Mouse (Mus musculus) kidney, embryonic 15.5 days (tissue): ENCODE data around the gene Fars2. TPM values are rescaled to one million over a fixed set of nuclear protein-coding genes. Genes with fewer than 3 reads are reported as not detected.
A peak's percentile ranks its signal among the peaks of the same experiment; 100 is the strongest.
"Not testable (repeated sequence)": the region's sequence is repeated elsewhere in the genome, so short reads cannot be mapped to it uniquely, and the experiment has no call there.

ENCODE experiments used
- ATAC-seq: fragments of 200-750 bp; cut with Nextera tagmentation; replicated peaks from 2 replicates; pipeline ENCODE4 v1.8.0; 2017; ENCODE audit warnings: moderate TSS enrichment; ENCODE audit not compliant: low FRiP score
- H3K27ac ChIP-seq: fragments of 300-500 bp; sonication (generic); 2 replicates; pipeline ENCODE4 v1.5.1; 2015; ENCODE audit warnings: mild to moderate bottlenecking, inconsistent platforms
- H3K27me3 ChIP-seq: fragments of 300-500 bp; sonication (generic); 2 replicates; pipeline ENCODE4 v1.6.1; 2015; ENCODE audit warnings: inconsistent platforms
- H3K36me3 ChIP-seq: fragments of 300-500 bp; sonication (generic); 2 replicates; pipeline ENCODE4 v1.6.1; 2015; ENCODE audit warnings: inconsistent platforms
- H3K4me1 ChIP-seq: fragments of 300-500 bp; sonication (generic); 2 replicates; pipeline ENCODE4 v1.6.1; 2015; ENCODE audit warnings: inconsistent platforms
- H3K4me2 ChIP-seq: fragments of 300-500 bp; sonication (generic); 2 replicates; pipeline ENCODE4 v1.6.1; 2015; ENCODE audit warnings: moderate library complexity, mild to moderate bottlenecking, inconsistent platforms
- H3K4me3 ChIP-seq: fragments of 300-500 bp; sonication (generic); replicated peaks from 2 replicates; pipeline ENCODE4 v1.5.1; 2015; ENCODE audit warnings: mild to moderate bottlenecking, inconsistent platforms
- H3K9ac ChIP-seq: fragments of 300-500 bp; sonication (generic); 2 replicates; pipeline ENCODE4 v1.6.1; 2015; ENCODE audit warnings: mild to moderate bottlenecking, inconsistent platforms
- H3K9me3 ChIP-seq: fragments of 300-500 bp; sonication (generic); replicated peaks from 2 replicates; pipeline ENCODE4 v1.6.1; 2016; ENCODE audit warnings: inconsistent platforms
- WGBS: fragments of 180-500 bp; shearing (Covaris S2); methylation state at CpG from one replicate; pipeline ENCODE4 v1.1.7; 2015; ENCODE audit warnings: mixed read lengths; 5-methylcytosine and 5-hydroxymethylcytosine counted together
- polyA plus RNA-seq: library from polyadenylated mRNA; unstranded; fragments of >200 nt; fragmentation: Nextera tagmentation; extraction: Ambion mirVana; gene quantifications from 2 replicates; pipeline ENCODE4 v1.2.1, GENCODE M21; 2015

Fars2 gene
- polyA plus RNA-seq, 1 experiment from 2014 or later: 35.8 TPM

DNA sequence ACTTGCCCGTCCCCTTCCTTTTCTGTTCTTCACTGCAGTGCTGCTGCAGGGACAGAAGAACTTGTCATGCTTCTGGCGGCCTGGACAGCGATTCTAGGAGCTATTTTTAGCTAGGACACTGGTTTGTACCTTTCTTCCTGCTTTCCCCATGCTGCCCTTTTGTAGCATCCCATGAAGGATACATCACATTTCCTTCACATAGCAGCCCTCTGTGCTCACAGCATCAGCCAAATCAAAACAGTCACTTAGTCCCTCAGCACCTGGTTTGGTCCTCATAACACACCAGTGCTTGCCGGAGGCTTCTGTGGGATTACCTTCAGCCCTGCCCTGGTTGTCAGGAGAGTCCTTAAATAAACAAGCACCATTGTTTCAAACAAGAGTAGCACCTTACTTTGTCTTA, 299.3 kb downstream of the Fars2 start:
- no peak for ATAC-seq
- 77% methylated on average over 4 of the region's 4 CpGs for WGBS

DNA sequence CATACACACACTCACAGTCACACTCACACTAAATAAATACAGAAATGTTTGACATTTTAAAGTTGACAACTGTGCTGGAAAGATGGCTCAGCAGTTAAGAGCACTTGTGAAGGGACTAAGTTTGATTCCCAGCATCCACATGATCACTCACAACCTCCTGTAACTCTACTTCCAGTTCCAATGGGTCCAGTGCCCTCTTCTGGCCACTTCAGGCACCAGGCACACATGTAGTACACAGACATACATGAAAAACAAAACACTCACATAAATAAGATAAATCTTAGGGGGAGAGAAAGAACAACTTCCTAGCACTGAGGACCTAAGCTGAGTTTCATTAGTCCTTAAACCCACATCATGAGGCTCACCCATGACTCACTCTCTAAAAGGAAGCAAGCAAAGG, 302.1 kb downstream of the Fars2 start:
- no peaks in the 10 kb centered on the region for H3K27me3 ChIP-seq
- no peak for ATAC-seq
- no peaks in the 10 kb centered on the region for H3K36me3 ChIP-seq
- no peaks in the 10 kb centered on the region for H3K9me3 ChIP-seq
- no peak overlapping the region for H3K4me3 ChIP-seq
- H3K4me1 ChIP-seq: no peaks in the 10 kb centered on the region
- H3K4me2 ChIP-seq: no peak overlapping the region
- no peak overlapping the region for H3K27ac ChIP-seq
- no peak overlapping the region for H3K9ac ChIP-seq

More for the DNA sequence above, 299.3 kb downstream of the Fars2 start:
- Histone ChIP-seq H3K4me1 (no peaks in the 10 kb centered on the region), H3K9me3 (no peaks in the 10 kb centered on the region), H3K4me2 (no peak overlapping the region), H3K4me3 (no peak overlapping the region), H3K9ac (no peak overlapping the region), H3K36me3 (no peaks in the 10 kb centered on the region), H3K27ac (no peak overlapping the region), H3K27me3 (no peaks in the 10 kb centered on the region)

- ATAC-seq: no peak
- H3K9ac ChIP-seq: no peak overlapping the region
- H3K4me1 ChIP-seq: peaks cover 12% of the 10 kb centered on the region
- H3K4me3 ChIP-seq: no peak overlapping the region
- no peaks in the 10 kb centered on the region for H3K36me3 ChIP-seq
- WGBS: 59% methylated on average over 3 of the region's 3 CpGs
- H3K27ac ChIP-seq: no peak overlapping the region
- H3K9me3 ChIP-seq: no peaks in the 10 kb centered on the region
- H3K27me3 ChIP-seq: no peaks in the 10 kb centered on the region
- no peak overlapping the region for H3K4me2 ChIP-seq
Observed at GRCm38 (mm10) chr13:36422446-36422845, 305.2 kb downstream of the Fars2 start.

DNA sequence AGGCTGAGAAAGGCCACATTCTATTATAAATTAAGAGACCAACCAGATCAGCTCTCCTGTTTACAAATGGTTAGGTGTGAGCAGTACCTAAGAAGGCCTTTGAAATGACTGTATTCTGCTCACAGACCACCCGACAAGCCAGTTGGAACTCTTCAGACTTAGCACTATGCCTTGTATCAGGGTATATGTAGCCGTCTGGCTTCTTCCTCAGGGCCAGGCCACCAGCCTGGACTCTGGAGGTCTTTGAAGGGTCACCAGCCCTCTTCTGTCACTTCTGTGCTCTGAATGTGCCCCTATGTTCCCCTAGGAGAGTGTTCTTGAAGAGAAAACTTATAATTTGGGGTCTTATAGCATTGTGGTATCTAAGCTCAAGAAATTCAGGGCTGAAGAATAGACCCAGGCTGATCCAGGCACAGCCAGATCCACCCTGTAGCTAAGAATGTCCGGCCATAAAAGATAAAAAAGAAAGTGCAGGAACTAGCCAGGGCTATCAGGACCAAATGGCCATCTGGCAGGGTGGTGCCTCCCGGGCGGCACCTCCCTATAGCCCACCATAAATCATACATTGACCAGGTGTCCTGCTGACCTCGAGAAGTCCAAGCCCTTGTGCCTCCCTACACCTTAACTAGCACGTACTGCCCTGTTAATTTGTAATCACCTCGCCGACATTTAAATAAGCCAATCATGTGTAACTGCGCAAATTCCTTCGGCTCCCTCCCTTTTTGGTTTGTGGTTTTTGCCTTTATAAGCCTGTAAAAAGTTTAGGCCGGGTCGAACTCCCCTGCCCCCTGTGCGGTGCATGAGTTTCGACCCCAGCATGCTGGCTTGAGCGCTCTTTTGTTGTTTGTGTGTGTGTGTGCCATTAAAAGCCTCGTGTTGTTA, 308.9 kb downstream of the Fars2 start:
- peak; percentile 61 for ATAC-seq
- H3K4me3 ChIP-seq, H3K36me3 ChIP-seq, H3K9ac ChIP-seq, H3K27me3 ChIP-seq, H3K9me3 ChIP-seq: not testable (repeated sequence)
- WGBS: 11% methylated on average over 17 of the region's 17 CpGs
- Histone ChIP-seq H3K4me2 (peak overlapping the region; percentile 10; the same call in 1 of the 2 replicates), H3K4me1 (peaks cover 12% of the 10 kb centered on the region), H3K27ac (peak overlapping the region; percentile 81)

- Histone ChIP-seq H3K27ac (no peak overlapping the region), H3K9me3 (no peaks in the 10 kb centered on the region), H3K27me3 (no peaks in the 10 kb centered on the region), H3K4me1 (peaks cover 12% of the 10 kb centered on the region), H3K36me3 (no peaks in the 10 kb centered on the region), H3K9ac (no peak overlapping the region), H3K4me2 (no peak overlapping the region), H3K4me3 (no peak overlapping the region)
- WGBS: 57% methylated on average over 7 of the region's 7 CpGs
- no peak for ATAC-seq
Observed at GRCm38 (mm10) chr13:36429500-36430189, 312.4 kb downstream of the Fars2 start.

DNA sequence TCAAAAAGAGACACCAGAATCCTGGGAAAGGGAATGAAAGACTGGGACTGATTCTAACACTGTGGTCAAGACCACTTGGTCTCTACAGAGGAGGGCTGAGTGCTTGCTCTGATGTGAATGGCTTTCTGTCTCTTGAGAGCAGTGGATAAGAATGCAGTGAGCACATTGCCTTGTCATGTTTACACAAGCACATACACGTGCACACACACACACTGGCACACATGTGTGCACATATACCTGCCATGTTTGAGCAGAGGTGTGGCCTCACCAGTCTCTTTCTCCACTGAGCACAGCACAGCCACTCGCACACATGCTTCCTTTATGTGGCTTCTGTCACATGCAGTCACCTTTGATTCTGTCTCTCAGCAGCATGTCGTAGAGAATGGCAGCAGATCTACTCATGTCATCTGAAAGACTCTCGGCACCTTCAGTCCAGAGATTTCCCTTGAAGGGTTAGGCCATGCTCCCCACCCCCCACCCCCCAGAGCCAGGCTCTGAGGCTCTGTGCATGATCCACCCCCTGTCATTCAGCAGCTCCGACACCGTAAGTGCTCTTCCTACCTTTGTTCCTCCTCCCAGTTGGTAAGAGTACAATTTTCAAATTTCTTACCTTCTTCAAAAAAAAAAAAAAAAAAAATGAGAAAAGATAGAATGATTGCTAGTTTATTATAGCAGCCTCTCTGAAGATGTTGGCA, 313.4 kb downstream of the Fars2 start:
- Histone ChIP-seq H3K36me3 (no peaks in the 10 kb centered on the region), H3K9ac (no peak overlapping the region), H3K9me3 (no peaks in the 10 kb centered on the region), H3K4me3 (no peak overlapping the region), H3K4me2 (no peak overlapping the region), H3K27ac (no peak overlapping the region), H3K27me3 (no peaks in the 10 kb centered on the region), H3K4me1 (peaks cover 8% of the 10 kb centered on the region)
- no peak for ATAC-seq
- WGBS: 60% methylated on average over 6 of the region's 6 CpGs

GRCm38 (mm10) chr13:36431974-36432518, 314.8 kb downstream of the Fars2 start:
- Histone ChIP-seq H3K36me3 (no peaks in the 10 kb centered on the region), H3K4me2 (no peak overlapping the region), H3K9me3 (no peaks in the 10 kb centered on the region), H3K4me3 (no peak overlapping the region), H3K27ac (no peak overlapping the region), H3K9ac (no peak overlapping the region), H3K4me1 (no peaks in the 10 kb centered on the region), H3K27me3 (no peaks in the 10 kb centered on the region)
- 82% methylated on average over 8 of the region's 8 CpGs for WGBS
- ATAC-seq: no peak

DNA sequence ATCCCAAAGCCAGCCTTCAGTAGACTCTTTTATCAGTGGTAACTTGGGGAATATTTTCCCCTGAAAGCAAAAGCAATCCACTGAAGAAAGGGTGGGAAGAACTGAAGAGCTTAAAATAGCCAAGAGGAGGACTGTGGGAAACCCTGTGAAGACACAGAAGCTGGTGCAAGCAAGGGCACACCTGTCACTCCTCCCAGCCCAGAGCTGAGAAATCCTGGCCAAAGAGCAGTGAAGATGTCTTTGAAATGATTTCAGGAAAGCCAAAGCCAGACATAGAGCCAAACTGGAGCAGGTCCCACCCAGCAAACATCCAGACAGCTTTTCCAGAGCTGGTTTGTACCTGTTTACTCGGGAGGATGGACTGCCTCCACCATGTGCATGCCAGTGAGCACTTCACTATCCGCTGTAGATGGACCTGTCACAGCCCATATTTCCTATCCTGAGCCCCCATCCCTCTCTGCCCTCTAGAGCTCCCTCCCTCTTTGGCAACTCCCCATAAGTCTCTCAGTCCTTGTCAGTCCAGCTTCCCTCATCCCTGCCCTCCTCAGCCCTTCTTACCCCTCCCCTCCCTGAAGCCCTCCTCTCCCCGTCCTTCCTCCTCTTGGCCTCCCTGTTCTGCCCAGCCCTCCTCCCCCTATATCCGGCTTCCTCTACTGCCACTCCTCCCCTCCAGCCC, 327.7 kb downstream of the Fars2 start:
- Histone ChIP-seq H3K9ac (no peak overlapping the region), H3K36me3 (no peaks in the 10 kb centered on the region), H3K9me3 (no peaks in the 10 kb centered on the region), H3K27ac (no peak overlapping the region), H3K27me3 (no peaks in the 10 kb centered on the region), H3K4me3 (no peak overlapping the region), H3K4me1 (no peaks in the 10 kb centered on the region), H3K4me2 (no peak overlapping the region)
- ATAC-seq: peak; percentile 52
- 60% methylated on average over 4 of the region's 4 CpGs for WGBS

GRCm38 (mm10) chr13:36447947-36448346, 330.7 kb downstream of the Fars2 start:
- no peak for ATAC-seq
- H3K36me3 ChIP-seq: no peaks in the 10 kb centered on the region
- no peaks in the 10 kb centered on the region for H3K4me1 ChIP-seq
- H3K9me3 ChIP-seq: no peaks in the 10 kb centered on the region
- no peak overlapping the region for H3K4me2 ChIP-seq
- H3K4me3 ChIP-seq: no peak overlapping the region
- 31% methylated on average over 4 of the region's 4 CpGs for WGBS
- H3K27me3 ChIP-seq: no peaks in the 10 kb centered on the region
- H3K9ac ChIP-seq: no peak overlapping the region
- no peak overlapping the region for H3K27ac ChIP-seq

GRCm38 (mm10) chr13:36448565-36448964, 331.4 kb downstream of the Fars2 start:
- H3K27ac ChIP-seq: no peak overlapping the region
- H3K9me3 ChIP-seq: no peaks in the 10 kb centered on the region
- 76% methylated on average over 7 of the region's 7 CpGs for WGBS
- H3K4me3 ChIP-seq: no peak overlapping the region
- no peaks in the 10 kb centered on the region for H3K27me3 ChIP-seq
- no peak for ATAC-seq
- no peaks in the 10 kb centered on the region for H3K36me3 ChIP-seq
- H3K4me1 ChIP-seq: no peaks in the 10 kb centered on the region
- H3K9ac ChIP-seq: no peak overlapping the region
- H3K4me2 ChIP-seq: no peak overlapping the region

GRCm38 (mm10) chr13:36451437-36451836, 334.2 kb downstream of the Fars2 start:
- Histone ChIP-seq H3K9ac (no peak overlapping the region), H3K27ac (no peak overlapping the region), H3K4me2 (no peak overlapping the region), H3K9me3 (no peaks in the 10 kb centered on the region), H3K4me1 (no peaks in the 10 kb centered on the region), H3K4me3 (no peak overlapping the region), H3K36me3 (no peaks in the 10 kb centered on the region), H3K27me3 (no peaks in the 10 kb centered on the region)
- 70% methylated on average over 3 of the region's 3 CpGs for WGBS
- no peak for ATAC-seq
